Mouse (Mus musculus) cerebellum, adult 2 months (tissue): ENCODE data around the gene Ddx25.

ENCODE experiments used
- CTCF ChIP-seq: fragments of 200-500 bp; IDR thresholded peaks from 2 replicates; pipeline ENCODE4 v1.5.1; 2011; ENCODE audit warnings: low read depth, mild to moderate bottlenecking, control low read depth, low read length, moderate library complexity, borderline replicate concordance; ENCODE audit not compliant: insufficient read depth
- POLR2A ChIP-seq: fragments of 200-500 bp; IDR thresholded peaks from 2 replicates; pipeline ENCODE4 v1.6.1; 2011; ENCODE audit warnings: low read length, control low read depth, borderline replicate concordance; ENCODE audit not compliant: insufficient read depth

- no peak for TF ChIP-seq CTCF
- no peak for TF ChIP-seq POLR2A
Measured at GRCm38 (mm10) chr9:35607647-35608405, 49.5 kb upstream of the Ddx25 start.
